Mouse (Mus musculus) intestine, embryonic 15.5 days (tissue): ENCODE measurements around the gene Slc38a10. TPM values are rescaled to one million over a fixed set of nuclear protein-coding genes. Genes with fewer than 3 reads are reported as not detected.

ENCODE experiments used
- ATAC-seq: fragments of 200-750 bp; cut with Nextera tagmentation; 2 replicates; pipeline ENCODE4 v1.8.0; 2017; ENCODE audit warnings: moderate TSS enrichment, moderate library complexity
- H3K27ac ChIP-seq: fragments of 300-500 bp; sonication (generic); 2 replicates; pipeline ENCODE4 v1.5.1; 2015; ENCODE audit warnings: mild to moderate bottlenecking, inconsistent platforms
- H3K27me3 ChIP-seq: fragments of 300-500 bp; sonication (generic); replicated peaks from 2 replicates; pipeline ENCODE4 v1.6.1; 2015; ENCODE audit warnings: inconsistent platforms
- H3K36me3 ChIP-seq: fragments of 300-500 bp; sonication (generic); 2 replicates; pipeline ENCODE4 v1.6.1; 2015; ENCODE audit warnings: inconsistent platforms
- H3K4me1 ChIP-seq: fragments of 300-500 bp; sonication (generic); replicated peaks from 2 replicates; pipeline ENCODE4 v1.6.1; 2015; ENCODE audit warnings: inconsistent platforms
- H3K4me2 ChIP-seq: fragments of 300-500 bp; sonication (generic); replicated peaks from 2 replicates; pipeline ENCODE4 v1.6.1; 2015; ENCODE audit warnings: mild to moderate bottlenecking, inconsistent platforms
- H3K4me3 ChIP-seq: fragments of 300-500 bp; sonication (generic); replicated peaks from 2 replicates; pipeline ENCODE4 v1.5.1; 2015; ENCODE audit warnings: inconsistent platforms
- H3K9ac ChIP-seq: fragments of 300-500 bp; sonication (generic); 2 replicates; pipeline ENCODE4 v1.6.1; 2015; ENCODE audit warnings: inconsistent platforms
- H3K9me3 ChIP-seq: fragments of 300-500 bp; sonication (generic); 2 replicates; pipeline ENCODE4 v1.6.1; 2016; ENCODE audit warnings: inconsistent platforms
- WGBS: fragments of 180-500 bp; shearing (Covaris S2); methylation state at CpG from one replicate; pipeline ENCODE4 v1.1.7; 2015; 5-methylcytosine and 5-hydroxymethylcytosine counted together
- polyA plus RNA-seq: library from polyadenylated mRNA; unstranded; fragments of >200 nt; fragmentation: Nextera tagmentation; extraction: Ambion mirVana; gene quantifications from 2 replicates; pipeline ENCODE4 v1.2.1, GENCODE M21; 2015

Slc38a10 gene
- polyA plus RNA-seq, 1 experiment from 2014 or later: 81.8 TPM

DNA sequence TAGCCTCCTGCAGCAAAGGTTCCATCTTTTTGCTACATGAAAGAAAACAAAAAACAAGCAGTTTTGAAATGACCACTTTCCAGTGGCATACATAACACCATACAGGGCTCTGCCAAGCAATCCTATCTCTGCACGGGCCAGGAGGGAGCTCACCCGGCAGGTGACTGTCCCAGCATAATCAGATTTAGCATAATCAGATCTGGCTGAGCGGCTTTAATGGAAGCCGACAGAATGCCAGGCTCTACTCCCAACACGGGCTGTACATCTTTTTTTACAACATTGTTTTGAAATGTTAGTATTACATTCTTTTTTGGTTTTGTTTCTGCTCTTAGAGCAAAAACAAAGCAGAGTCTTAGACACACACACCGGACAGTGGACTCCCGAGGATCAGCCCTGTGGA is 21.9 kb downstream of the Slc38a10 start:
- WGBS: 82% methylated on average over 7 of the region's 7 CpGs
- Histone ChIP-seq H3K9me3 (no peaks in the 10 kb centered on the region), H3K4me2 (no peak overlapping the region), H3K36me3 (peaks cover 22% of the 10 kb centered on the region), H3K4me3 (no peak overlapping the region), H3K27ac (no peak overlapping the region), H3K9ac (no peak overlapping the region), H3K27me3 (no peaks in the 10 kb centered on the region), H3K4me1 (no peaks in the 10 kb centered on the region)
- no peak for ATAC-seq

- H3K4me3 ChIP-seq: no peak overlapping the region
Measured at GRCm38 (mm10) chr11:120126845-120127244, 24.3 kb downstream of the Slc38a10 start.

GRCm38 (mm10) chr11:120122126-120122525 is 29.0 kb downstream of the Slc38a10 start:
- Histone ChIP-seq H3K4me2 (no peak overlapping the region), H3K4me3 (no peak overlapping the region), H3K9me3 (no peaks in the 10 kb centered on the region), H3K9ac (no peak overlapping the region), H3K27ac (no peak overlapping the region), H3K4me1 (0 out of 2 replicates have a peak, but pooled peaks cover 5% of the 10 kb centered on the region), H3K36me3 (peaks cover 12% of the 10 kb centered on the region; the same call in 1 of the 2 replicates), H3K27me3 (no peaks in the 10 kb centered on the region)
- WGBS: 90% methylated on average over 12 of the region's 12 CpGs
- ATAC-seq: no peak

More at GRCm38 (mm10) chr11:120126845-120127244, 24.3 kb downstream of the Slc38a10 start:
- ATAC-seq: no peak
- WGBS: 85% methylated on average over 2 of the region's 2 CpGs
- peaks cover 24% of the 10 kb centered on the region for H3K36me3 ChIP-seq
- H3K9ac ChIP-seq: no peak overlapping the region
- H3K27ac ChIP-seq: no peak overlapping the region
- no peaks in the 10 kb centered on the region for H3K27me3 ChIP-seq
- no peaks in the 10 kb centered on the region for H3K4me1 ChIP-seq
- H3K9me3 ChIP-seq: no peaks in the 10 kb centered on the region
- no peak overlapping the region for H3K4me2 ChIP-seq

DNA sequence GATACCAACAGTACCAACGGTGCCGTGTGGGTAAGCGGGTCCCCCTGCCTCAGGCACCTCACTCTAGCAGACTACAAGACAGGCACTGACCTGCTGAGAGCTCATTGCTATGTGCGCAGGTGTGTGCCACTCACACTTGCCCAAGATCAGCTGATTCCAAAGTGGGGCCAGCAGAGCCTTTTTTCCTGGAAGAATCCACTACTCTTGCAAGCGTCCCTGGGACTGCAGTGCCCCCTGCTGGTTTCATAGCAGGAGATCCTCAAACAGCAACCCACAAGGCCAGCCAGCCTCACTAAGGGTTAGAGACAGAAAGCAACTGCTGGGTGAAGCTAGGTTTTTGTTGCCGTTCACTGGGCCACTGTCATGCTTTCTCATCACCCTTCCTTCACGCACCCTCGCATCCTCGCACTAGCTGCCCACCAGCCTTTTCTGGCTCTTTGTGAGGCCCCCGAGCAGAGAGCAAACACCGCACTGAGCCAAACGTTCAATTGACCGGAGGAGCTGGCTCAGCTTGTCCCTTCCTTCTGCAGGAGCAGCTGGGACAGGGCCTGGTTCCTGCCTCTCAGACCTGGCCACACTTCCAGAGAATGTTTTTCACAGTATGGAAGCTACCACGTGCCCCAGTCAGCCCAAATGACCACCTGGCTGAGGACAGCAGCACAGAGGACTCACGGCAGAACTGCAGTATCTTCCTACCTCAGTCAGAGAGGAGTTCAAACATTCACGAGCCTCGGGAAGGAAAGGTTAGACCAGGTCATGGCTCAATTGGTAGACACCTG is 30.3 kb downstream of the Slc38a10 start:
- no peaks in the 10 kb centered on the region for H3K27me3 ChIP-seq
- 0 out of 2 replicates have a peak, but pooled peaks cover 5% of the 10 kb centered on the region for H3K4me1 ChIP-seq
- H3K9ac ChIP-seq: no peak overlapping the region
- H3K4me2 ChIP-seq: no peak overlapping the region
- no peak overlapping the region for H3K27ac ChIP-seq
- no peak overlapping the region for H3K4me3 ChIP-seq
- H3K36me3 ChIP-seq: peaks cover 12% of the 10 kb centered on the region; the same call in 1 of the 2 replicates
- no peak for ATAC-seq
- H3K9me3 ChIP-seq: no peaks in the 10 kb centered on the region
- 84% methylated on average over 17 of the region's 17 CpGs for WGBS

DNA sequence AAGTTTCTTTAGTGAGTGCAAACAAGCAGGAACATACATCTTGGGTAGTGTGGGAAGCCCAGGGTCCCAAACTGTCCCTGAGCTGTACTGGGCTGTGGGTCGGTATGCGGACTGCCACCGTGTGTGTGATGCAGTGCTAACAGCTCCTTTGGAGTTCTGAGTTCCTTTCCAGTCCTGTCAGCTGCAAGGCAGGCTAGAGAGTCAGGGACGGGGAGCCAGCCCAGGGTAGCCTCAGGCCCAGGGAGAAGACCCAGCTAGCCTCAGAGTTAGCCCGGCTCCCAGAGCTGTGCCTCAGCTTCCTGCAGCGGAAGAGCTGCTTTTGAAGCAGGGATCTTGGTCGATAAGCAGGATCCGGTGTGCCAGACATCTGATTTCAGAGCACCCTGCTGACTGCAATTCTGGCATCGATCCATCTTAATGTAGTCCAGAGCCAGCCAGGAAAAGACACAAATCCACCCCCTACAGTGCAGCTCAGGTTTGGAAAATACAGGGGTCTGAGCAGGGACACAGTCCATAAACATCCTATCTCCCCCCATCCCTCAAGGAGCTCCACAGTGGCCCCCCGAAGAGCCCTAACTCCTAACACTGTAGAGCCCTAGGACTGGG is 31.1 kb downstream of the Slc38a10 start:
- H3K4me2 ChIP-seq: no peak overlapping the region
- WGBS: 82% methylated on average over 10 of the region's 10 CpGs
- H3K4me3 ChIP-seq: no peak overlapping the region
- no peak overlapping the region for H3K27ac ChIP-seq
- H3K9ac ChIP-seq: no peak overlapping the region
- peaks cover 12% of the 10 kb centered on the region; the same call in 1 of the 2 replicates for H3K36me3 ChIP-seq
- H3K4me1 ChIP-seq: 0 out of 2 replicates have a peak, but pooled peaks cover 5% of the 10 kb centered on the region
- ATAC-seq: no peak
- no peaks in the 10 kb centered on the region for H3K9me3 ChIP-seq
- H3K27me3 ChIP-seq: no peaks in the 10 kb centered on the region

DNA sequence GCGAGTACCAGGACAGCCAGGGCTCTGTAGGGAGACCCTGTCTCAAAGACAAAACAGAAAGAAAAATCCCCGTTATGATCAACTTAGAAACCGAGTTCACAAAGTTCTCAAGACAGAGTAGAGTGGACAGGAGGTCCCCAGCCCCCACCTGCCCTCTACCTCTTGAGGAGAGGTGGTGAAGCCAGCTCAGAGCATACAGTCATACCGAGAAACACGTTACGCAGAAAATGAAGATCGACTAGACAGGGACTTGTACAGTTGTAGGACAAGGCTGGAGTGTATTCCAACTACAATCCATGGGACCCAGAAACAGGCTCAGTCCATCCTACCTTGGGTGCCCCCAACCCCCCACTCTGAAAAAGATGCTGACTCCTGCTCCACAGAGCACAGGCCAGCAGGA is 32.0 kb downstream of the Slc38a10 start:
- H3K4me3 ChIP-seq: no peak overlapping the region
- peaks cover 13% of the 10 kb centered on the region for H3K36me3 ChIP-seq
- no peaks in the 10 kb centered on the region for H3K9me3 ChIP-seq
- no peak overlapping the region for H3K27ac ChIP-seq
- no peak overlapping the region for H3K4me2 ChIP-seq
- 95% methylated on average over 7 of the region's 7 CpGs for WGBS
- H3K9ac ChIP-seq: no peak overlapping the region
- H3K27me3 ChIP-seq: no peaks in the 10 kb centered on the region
- no peak for ATAC-seq
- H3K4me1 ChIP-seq: 0 out of 2 replicates have a peak, but pooled peaks cover 5% of the 10 kb centered on the region

DNA sequence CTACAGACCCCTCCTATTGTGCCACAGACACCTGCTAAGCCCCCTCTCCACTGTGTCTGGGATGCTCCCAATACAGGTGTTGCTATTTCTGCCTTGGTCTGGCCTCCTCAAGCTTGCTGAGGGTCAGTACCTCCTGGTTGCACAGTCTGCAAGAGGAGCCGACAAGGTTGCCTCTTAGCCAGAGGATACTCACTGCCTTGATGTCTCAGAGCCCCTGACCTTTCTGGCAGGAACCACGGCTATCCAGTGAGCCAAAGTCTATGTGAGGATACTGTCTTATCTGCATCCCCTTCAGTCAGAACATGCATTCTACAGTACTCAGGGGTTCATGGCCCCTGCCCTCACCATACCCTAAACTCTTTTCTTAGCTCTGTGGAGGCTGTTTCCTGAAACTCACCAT is 33.5 kb downstream of the Slc38a10 start:
- no peaks in the 10 kb centered on the region for H3K9me3 ChIP-seq
- H3K27ac ChIP-seq: no peak overlapping the region
- H3K27me3 ChIP-seq: no peaks in the 10 kb centered on the region
- H3K9ac ChIP-seq: no peak overlapping the region
- H3K36me3 ChIP-seq: peaks cover 14% of the 10 kb centered on the region
- no peak overlapping the region for H3K4me3 ChIP-seq
- no peak for ATAC-seq
- H3K4me1 ChIP-seq: 0 out of 2 replicates have a peak, but pooled peaks cover 5% of the 10 kb centered on the region
- 88% methylated on average over 2 of the region's 2 CpGs for WGBS
- no peak overlapping the region for H3K4me2 ChIP-seq

DNA sequence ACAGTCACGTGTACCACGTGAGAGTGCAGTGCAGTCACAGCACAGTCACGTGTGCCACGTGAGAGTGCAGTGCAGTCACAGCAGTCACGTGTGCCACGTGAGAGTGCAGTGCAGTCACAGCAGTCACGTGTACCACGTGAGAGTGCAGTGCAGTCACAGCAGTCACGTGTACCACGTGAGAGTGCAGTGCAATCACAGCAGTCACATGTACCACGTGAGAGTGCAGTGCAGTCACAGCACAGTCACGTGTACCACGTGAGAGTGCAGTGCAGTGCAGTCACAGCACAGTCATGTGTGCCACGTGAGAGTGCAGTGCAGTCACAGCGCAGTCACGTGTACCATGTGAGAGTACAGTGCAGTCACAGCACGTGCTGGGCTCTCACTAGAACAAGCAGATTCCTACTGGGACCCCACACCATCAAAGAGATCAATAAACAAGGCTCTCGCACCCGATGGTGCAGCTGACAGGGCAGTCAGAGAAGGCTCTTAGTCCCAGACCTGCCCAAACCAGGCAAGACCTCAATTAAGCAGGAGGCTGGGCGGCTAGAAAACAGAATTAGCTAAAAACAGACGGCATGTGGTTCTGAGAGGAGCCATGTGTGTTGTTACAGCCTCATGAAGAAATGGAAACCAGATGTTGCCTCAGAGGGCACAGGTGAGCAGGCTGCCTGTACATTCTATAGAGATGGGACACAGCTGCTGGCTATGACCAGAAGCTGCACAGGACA is 36.5 kb downstream of the Slc38a10 start:
- no peak for ATAC-seq
- Histone ChIP-seq H3K4me2 (no peak overlapping the region), H3K27ac (no peak overlapping the region), H3K27me3 (no peaks in the 10 kb centered on the region), H3K36me3 (peaks cover 19% of the 10 kb centered on the region), H3K4me3 (no peak overlapping the region), H3K9ac (no peak overlapping the region), H3K9me3 (no peaks in the 10 kb centered on the region), H3K4me1 (0 out of 2 replicates have a peak, but pooled peaks cover 5% of the 10 kb centered on the region)
- WGBS: 90% methylated on average over 21 of the region's 21 CpGs

DNA sequence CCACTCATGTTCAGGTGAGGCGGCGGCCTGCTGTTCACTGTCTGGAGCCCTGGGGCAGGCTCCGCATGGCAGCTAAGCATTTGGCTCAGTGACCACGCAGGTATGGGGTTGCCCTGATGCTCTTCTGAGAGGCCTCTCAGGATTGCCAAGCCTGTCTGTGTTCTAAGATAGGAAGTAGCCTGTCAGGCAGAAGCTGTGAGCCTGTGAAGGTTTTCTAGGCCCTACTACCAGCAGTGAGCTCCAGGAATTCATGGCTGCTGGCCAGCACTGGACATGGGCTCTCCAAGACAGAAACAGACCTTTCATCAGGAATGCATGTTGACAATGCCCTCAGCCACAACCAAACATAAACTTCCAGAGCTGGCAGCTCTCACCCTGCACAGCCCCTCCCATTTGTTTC is 39.0 kb downstream of the Slc38a10 start:
- Histone ChIP-seq H3K9me3 (no peaks in the 10 kb centered on the region), H3K4me2 (no peak overlapping the region), H3K4me1 (no peaks in the 10 kb centered on the region), H3K27me3 (no peaks in the 10 kb centered on the region), H3K9ac (no peak overlapping the region), H3K4me3 (no peak overlapping the region), H3K27ac (no peak overlapping the region), H3K36me3 (peaks cover 26% of the 10 kb centered on the region)
- WGBS: 94% methylated on average over 4 of the region's 4 CpGs
- no peak for ATAC-seq

- Histone ChIP-seq H3K4me2 (no peak overlapping the region), H3K27ac (no peak overlapping the region), H3K36me3 (peaks cover 26% of the 10 kb centered on the region), H3K9ac (no peak overlapping the region), H3K27me3 (no peaks in the 10 kb centered on the region), H3K4me1 (no peaks in the 10 kb centered on the region), H3K4me3 (no peak overlapping the region), H3K9me3 (no peaks in the 10 kb centered on the region)
- no peak for ATAC-seq
- WGBS: 3% methylated on average over 2 of the region's 2 CpGs
Measured at GRCm38 (mm10) chr11:120111033-120111432, 40.1 kb downstream of the Slc38a10 start.

DNA sequence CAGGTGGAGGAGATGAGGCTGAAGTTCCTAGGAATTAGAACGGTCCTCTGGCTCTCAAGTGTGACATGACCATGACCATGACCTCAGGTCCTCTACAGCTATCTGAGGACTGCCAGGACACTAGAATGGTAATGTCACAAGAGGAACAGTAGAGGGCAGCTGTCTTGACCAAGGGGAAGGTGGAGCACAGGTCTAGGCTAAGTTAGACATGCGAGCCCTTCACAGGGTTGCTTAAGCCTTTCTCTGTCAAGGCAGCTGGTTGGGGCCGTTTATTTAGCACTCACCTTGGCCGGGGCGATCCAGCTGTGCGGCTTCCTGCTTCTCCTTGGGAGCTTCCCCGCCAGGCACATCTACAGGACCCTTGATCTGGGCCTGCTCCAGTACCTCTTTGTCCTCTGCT is 40.6 kb downstream of the Slc38a10 start:
- Histone ChIP-seq H3K4me3 (no peak overlapping the region), H3K27me3 (no peaks in the 10 kb centered on the region), H3K4me1 (no peaks in the 10 kb centered on the region), H3K27ac (no peak overlapping the region), H3K4me2 (no peak overlapping the region), H3K36me3 (peaks cover 30% of the 10 kb centered on the region), H3K9me3 (no peaks in the 10 kb centered on the region), H3K9ac (no peak overlapping the region)
- no peak for ATAC-seq
- WGBS: 73% methylated on average over 7 of the region's 7 CpGs

GRCm38 (mm10) chr11:120109558-120110210 is 41.5 kb downstream of the Slc38a10 start:
- Histone ChIP-seq H3K9ac (no peak overlapping the region), H3K9me3 (no peaks in the 10 kb centered on the region), H3K4me1 (no peaks in the 10 kb centered on the region), H3K4me3 (no peak overlapping the region), H3K4me2 (no peak overlapping the region), H3K27me3 (no peaks in the 10 kb centered on the region), H3K36me3 (peaks cover 36% of the 10 kb centered on the region), H3K27ac (no peak overlapping the region)
- 78% methylated on average over 14 of the region's 14 CpGs for WGBS
- ATAC-seq: no peak
